Mouse (Mus musculus) layer of hippocampus, adult 11-12 months (tissue): ENCODE measurements around the gene Tmsb10.

Source experiments
- DNase-seq: peaks from one replicate; pipeline ENCODE4 v3.0.0; 2022; ENCODE audit warnings: low spot score

Gene Tmsb10

DNA sequence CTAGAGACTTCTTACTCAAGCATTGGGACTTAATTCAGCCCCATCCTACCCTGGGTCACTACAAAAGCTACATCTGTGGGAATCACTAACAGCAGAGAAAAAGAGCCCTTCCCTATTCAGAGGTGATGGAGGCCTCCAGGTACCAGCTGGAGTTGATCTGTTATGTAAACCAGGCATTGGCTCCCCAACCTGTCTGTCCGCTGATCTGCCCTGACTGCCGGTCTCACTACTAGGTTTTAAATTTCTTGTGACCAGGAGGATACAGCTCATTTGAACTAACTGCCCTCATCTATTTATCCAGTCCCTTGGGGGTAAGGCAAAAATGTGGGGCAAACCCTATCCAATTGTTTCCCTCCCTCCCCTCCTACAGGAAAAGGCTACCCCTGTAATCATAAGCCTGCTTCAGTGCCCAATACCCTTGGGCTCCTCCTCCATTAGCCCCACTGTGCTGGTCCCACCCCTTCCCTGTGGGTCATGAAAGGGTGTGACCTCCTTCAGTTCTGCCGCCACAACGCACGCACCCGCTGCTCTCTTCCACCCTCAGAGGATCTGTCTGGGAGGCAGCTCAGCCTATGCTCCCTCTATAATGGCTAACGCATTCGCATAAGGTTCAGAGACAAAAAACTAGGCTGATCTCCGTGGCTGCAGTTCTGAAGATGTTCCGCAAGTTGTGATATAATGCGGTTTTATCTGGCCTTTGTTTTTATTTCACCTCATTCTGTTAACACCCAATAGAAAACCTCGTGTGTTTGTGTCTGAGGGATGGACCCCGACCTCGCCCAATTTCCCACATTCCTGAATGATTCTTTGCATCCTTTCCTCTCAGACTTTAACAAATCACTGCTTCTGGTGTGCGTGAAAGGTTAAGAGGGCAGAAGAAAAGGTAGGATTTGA, 2.1 kb downstream of the Tmsb10 start:
- no peak for DNase-seq

DNA sequence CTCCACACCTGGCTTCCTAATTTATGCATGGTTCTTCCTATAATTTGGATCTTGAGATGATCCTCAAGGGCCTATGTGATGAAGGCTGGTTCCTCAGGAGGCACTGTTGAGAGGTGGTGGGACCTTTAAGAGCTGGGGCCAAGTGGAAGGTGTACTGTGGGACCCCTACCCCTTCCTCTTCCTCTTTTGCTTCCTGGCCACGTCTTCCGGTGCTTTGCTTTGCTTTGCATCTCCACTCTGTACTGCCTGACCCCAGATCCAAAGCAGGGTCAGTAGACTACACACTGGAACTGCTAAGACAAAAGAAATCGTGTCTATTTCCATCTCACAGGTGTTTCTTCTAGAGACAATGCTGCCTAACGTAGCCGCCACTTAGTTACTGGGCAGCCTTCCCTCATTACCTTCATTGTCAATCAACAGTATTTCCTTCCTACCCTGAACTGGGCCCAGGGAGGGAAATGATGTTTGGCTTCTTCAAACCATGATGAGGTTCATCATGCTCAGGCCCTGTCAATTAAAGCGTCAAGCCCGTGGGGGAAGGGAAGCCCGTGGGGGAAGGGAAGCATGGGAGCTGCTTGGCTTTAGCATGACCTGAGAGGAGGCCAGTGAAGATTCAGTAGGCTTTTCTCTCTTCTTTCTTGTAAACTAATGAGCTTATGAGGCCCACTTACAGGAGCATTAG, 2.9 kb downstream of the Tmsb10 start:
- DNase-seq, result no peak

GRCm38 (mm10) chr6:72954786-72955185, 3.8 kb downstream of the Tmsb10 start:
- no peak for DNase-seq

GRCm38 (mm10) chr6:72952967-72953366, 5.6 kb downstream of the Tmsb10 start:
- DNase-seq, result no peak

DNA sequence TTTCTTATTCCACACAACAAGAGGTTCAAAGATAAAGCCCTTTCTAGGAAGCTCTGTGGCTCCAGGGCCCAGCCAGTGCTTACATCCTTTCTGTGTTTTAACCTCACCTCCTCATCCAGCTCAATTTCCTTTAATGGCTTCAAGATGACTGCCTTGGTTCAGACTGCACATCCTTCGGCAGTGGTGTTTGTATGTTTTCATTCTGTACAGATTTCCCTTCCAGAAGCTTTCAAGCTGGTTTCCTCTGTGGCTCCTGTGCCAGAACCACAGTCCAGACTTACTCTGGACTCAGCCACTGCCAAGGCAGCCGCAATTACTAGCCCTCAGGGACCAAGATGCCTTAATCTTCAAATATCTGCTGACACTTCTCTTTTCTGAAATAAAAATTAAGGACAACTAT, 6.3 kb downstream of the Tmsb10 start:
- DNase-seq, result no peak

- peak; percentile 83 for DNase-seq
Measured at GRCm38 (mm10) chr6:72949161-72949756, 9.3 kb downstream of the Tmsb10 start.

- DNase-seq, result no peak
Measured at GRCm38 (mm10) chr6:72948392-72948791, 10.2 kb downstream of the Tmsb10 start.

DNA sequence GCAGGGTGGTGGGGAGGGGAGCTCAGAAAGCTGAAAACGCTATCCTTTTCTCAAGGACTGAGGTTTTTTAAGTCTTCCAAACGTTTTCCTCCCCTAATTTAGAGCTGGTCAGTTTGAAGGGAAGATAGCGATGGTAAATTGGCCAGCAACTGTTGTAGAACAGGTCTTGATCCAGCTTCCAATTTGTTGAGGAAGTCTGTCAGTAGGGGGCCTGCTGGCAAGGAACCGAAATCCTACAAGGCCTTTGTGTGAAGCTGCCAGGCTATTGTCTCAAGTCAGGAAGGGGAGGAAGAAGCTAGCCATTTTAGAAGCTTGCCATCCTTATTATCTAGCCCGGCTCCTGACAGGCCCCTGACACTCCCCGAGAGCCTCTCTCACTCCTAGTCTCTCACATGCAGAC, 10.6 kb downstream of the Tmsb10 start:
- DNase-seq, result no peak

DNA sequence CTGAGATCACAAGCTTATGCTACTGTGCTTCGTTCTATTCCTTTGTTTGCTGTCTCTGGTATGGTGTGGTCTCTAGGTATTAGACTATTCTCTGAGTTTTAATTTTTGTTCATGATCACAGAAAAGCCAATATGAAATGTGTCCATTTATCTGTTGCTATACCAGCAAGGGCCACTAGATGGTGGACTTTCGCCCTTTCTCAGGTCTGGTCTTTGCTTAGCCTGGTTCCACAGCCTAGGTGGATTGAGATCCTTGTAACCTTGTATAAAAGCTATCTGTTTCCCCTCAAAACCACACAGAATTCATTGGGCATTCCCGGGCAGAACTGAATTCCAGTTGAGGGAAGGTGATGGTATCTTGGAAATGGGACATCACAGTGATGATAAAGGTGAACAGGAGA, 18.1 kb downstream of the Tmsb10 start:
- peak; percentile 80 for DNase-seq

- no peak for DNase-seq
Measured at GRCm38 (mm10) chr6:72937859-72938258, 20.7 kb downstream of the Tmsb10 start.

DNA sequence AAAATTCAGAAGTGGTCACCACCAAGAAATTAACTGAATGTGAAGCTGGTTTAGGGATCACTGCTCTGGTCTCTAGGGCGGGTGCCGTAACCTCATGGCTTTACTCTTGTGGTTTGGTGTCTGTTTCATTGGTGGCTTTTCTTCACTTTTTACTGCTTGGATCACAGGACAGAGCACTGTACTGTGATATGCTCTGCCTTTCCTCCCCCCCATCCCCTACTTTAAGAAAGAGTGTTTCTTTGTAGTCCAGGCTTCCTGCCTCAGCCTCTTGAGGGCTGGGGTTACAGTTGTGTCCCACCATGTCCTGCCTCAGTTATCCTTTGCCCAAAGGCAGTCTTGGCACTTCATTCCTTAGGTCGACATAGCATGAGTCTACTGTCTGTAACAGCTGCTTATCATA, 21.1 kb downstream of the Tmsb10 start:
- no peak for DNase-seq

DNA sequence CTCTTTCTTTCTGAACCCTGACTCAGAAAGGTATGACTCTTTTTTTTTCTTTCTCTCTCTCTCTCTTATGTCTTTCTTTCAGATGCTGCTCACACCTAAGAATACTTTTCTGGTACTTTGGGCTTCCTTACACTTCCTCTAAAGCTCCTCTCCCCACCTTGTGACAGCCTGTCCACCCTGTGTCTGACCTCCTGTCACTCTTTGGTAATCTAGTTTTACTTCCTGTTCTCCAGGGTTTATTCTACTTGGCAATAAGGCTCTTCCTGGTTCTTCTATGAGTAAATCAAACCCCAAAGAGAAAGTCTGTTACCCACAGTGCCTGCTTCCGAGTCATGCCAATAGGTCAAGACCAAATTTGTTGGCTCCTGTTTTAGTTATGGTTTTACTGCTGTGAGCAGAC, 25.6 kb downstream of the Tmsb10 start:
- no peak for DNase-seq

- no peak for DNase-seq
Measured at GRCm38 (mm10) chr6:72931533-72931932, 27.0 kb downstream of the Tmsb10 start.

DNA sequence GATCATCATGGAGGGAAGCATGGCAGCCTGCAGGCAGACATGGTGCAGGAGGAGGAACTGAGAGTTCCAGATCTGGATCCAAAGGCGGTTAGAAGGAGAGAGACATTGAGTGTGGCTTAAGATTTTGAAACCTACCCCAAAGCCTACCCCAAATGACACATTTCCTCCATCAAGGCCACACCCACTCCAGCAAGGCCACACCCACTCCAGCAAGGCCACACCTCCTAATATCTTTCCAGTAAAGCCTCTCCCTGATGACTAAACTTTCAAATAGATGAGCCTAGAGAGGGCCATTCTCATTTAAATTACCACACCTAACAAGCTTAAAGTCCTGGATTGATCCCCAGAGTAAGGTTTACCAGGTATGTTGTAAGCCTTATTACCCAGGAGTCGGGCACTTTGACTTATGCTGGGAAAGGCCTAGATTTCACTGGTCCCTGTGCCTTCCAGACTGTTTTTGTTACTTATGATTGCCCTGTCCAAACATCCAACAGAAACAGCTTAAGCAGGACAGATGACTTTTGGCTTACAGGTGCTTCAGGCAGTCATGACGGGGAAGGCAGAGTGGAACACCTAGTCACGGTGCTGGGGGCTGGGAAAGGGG, 28.7 kb downstream of the Tmsb10 start:
- no peak for DNase-seq

GRCm38 (mm10) chr6:72926755-72927482, 31.6 kb downstream of the Tmsb10 start:
- no peak for DNase-seq

GRCm38 (mm10) chr6:72926031-72926430, 32.5 kb downstream of the Tmsb10 start:
- DNase-seq, result no peak

GRCm38 (mm10) chr6:72923381-72923780, 35.2 kb downstream of the Tmsb10 start:
- no peak for DNase-seq

DNA sequence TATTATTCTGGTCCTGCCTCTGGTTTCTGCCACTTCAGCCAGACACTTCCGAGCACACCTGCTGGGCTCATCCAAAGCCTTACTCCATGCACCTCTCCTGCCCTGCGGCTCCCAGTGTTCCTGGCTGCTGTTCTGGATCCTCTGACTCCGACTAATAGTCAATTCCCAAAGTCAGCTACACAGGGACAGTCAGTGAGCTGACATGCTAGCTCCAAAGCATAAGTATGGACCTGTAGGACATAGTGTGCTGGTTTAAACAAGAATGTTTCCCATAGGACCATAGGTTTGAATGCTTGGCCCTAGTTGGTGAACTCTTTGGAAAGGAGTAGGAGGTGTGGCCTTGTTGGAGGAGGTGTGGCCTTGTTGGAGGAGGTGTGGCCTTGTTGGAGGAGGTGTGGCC, 37.5 kb downstream of the Tmsb10 start:
- no peak for DNase-seq

DNA sequence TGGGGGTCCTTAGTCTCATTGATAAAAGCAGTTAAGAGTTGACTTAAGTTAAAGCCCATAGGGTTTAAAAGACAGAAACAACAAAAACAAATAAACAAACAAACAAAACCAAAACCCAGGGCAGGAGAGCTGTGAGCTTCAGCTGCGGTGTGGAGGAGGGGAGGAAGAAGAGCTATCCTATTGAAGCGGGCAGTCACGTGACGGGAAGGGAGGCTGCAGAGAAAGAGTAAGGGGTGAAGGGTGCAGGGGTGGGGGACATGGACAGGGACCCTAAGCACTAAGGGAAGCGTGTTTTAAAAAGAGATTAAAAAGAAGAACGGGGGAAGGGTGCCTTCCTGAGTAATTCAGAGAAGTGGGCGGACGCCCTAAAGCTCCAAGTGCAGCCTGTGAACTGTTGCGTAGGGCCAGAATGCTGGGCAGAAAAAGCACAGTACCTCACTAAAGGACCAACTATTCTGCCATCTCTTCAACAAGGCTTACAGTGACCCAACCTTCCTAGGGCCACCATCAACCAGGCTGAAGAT, 40.0 kb downstream of the Tmsb10 start:
- DNase-seq, result no peak

- no peak for DNase-seq
Measured at GRCm38 (mm10) chr6:72916330-72916729, 42.2 kb downstream of the Tmsb10 start.

GRCm38 (mm10) chr6:72914087-72914749, 44.3 kb downstream of the Tmsb10 start:
- DNase-seq, result no peak
